Mouse (Mus musculus) thymus, postnatal 0 days (tissue): ENCODE measurements around the gene Cbx3. TPM values are rescaled to one million over a fixed set of nuclear protein-coding genes. Genes with fewer than 3 reads are reported as not detected.

Experiments
- DNase-seq: peaks from one replicate; pipeline ENCODE4 v3.0.0-alpha.2; 2015; ENCODE audit warnings: low spot score
- polyA plus RNA-seq: library from polyadenylated mRNA; unstranded; fragments of >200 nt; fragmentation: Nextera tagmentation; extraction: Ambion mirVana; gene quantifications from 2 replicates; pipeline ENCODE4 v1.2.1, GENCODE M21; 2015

Gene Cbx3
- 674 and 686 TPM in 2 replicates for polyA plus RNA-seq

- DNase-seq: peak; percentile 93
These were observed at the start of gene Cbx3 for GRCm38 (mm10) chr6:51470311-51471178. TSS of gene Cbx3 (plus strand) at chr6:51470360.

- DNase-seq: no peak
These were observed 46.6 kb upstream of the Cbx3 start for GRCm38 (mm10) chr6:51423466-51424122.

- no peak for DNase-seq
These were observed 45.6 kb upstream of the Cbx3 start for GRCm38 (mm10) chr6:51424537-51424936.

GRCm38 (mm10) chr6:51432535-51433397, 37.4 kb upstream of the Cbx3 start, which contains the start of gene Nfe2l3:
TSS of gene Nfe2l3 (plus strand) at chr6:51432670.
- peak; percentile 83 for DNase-seq

- no peak for DNase-seq
These were observed 35.9 kb upstream of the Cbx3 start for GRCm38 (mm10) chr6:51434270-51434669.

- DNase-seq: no peak
These were observed 32.5 kb upstream of the Cbx3 start for GRCm38 (mm10) chr6:51437665-51438064.

- no peak for DNase-seq
These were observed 31.3 kb upstream of the Cbx3 start for GRCm38 (mm10) chr6:51438826-51439330.

GRCm38 (mm10) chr6:51442191-51442835, 27.8 kb upstream of the Cbx3 start:
- peak; percentile 80 for DNase-seq

- DNase-seq: no peak
These were observed 17.1 kb upstream of the Cbx3 start for GRCm38 (mm10) chr6:51452927-51453503.

GRCm38 (mm10) chr6:51454949-51455348, 15.2 kb upstream of the Cbx3 start:
- DNase-seq: no peak

GRCm38 (mm10) chr6:51456198-51456597, 14.0 kb upstream of the Cbx3 start:
- DNase-seq: no peak

- no peak for DNase-seq
These were observed 12.9 kb upstream of the Cbx3 start for GRCm38 (mm10) chr6:51457283-51457682.

- DNase-seq: no peak
These were observed 12.3 kb upstream of the Cbx3 start for GRCm38 (mm10) chr6:51457770-51458387.

- DNase-seq: no peak
These were observed 11.2 kb upstream of the Cbx3 start for GRCm38 (mm10) chr6:51458925-51459312.

GRCm38 (mm10) chr6:51459313-51460020, 10.7 kb upstream of the Cbx3 start:
- no peak for DNase-seq

GRCm38 (mm10) chr6:51460021-51460360, 10.2 kb upstream of the Cbx3 start:
- no peak for DNase-seq

- DNase-seq: no peak
These were observed 9.8 kb upstream of the Cbx3 start for GRCm38 (mm10) chr6:51460363-51460762.

GRCm38 (mm10) chr6:51467649-51468048, 2.5 kb upstream of the Cbx3 start:
- no peak for DNase-seq

- peak; percentile 88 for DNase-seq
These were observed 1.1 kb upstream of the Cbx3 start for GRCm38 (mm10) chr6:51468891-51469561.
